Mouse (Mus musculus): ENCODE measurements at regions not wholly inside any gene's neighbourhood (a gene's known extent, or its start where the extent isn't known, plus 50 kb on each side); places are given as distances from the start of the nearest gene placed in this dataset.

GRCm38 (mm10) chr9:51487840-51488239 is 159.1 kb upstream of the 1810046K07Rik start:
- Histone ChIP-seq H3K27me3 (replicated peaks; ENCODE audit: control insufficient read depth, insufficient read depth, low read length) (no peaks in the 10 kb centered on the region), H3K4me2 (ENCODE audit: low read length) (no peak overlapping the region), H3K9ac (replicated peaks; ENCODE audit: low read depth, low read length) (no peak overlapping the region), H3K27ac (ENCODE audit: low read length) (no peak overlapping the region), H3K9me3 (ENCODE audit: control insufficient read depth, low read length) (no peaks in the 10 kb centered on the region), H3K4me1 (replicated peaks; ENCODE audit: control insufficient read depth, insufficient read depth, low read length) (no peaks in the 10 kb centered on the region), H3K4me3 (replicated peaks; ENCODE audit: low read length) (no peak overlapping the region), H3K36me3 (ENCODE audit: control insufficient read depth, insufficient read depth) (no peaks in the 10 kb centered on the region)
- 62% methylated on average over 3 of the region's 3 CpGs for WGBS
- no peak for ATAC-seq

- 73% methylated on average over 3 of the region's 3 CpGs for WGBS
- Histone ChIP-seq H3K9me3 (ENCODE audit: control insufficient read depth, low read length) (no peaks in the 10 kb centered on the region), H3K4me2 (ENCODE audit: low read length) (no peak overlapping the region), H3K27me3 (replicated peaks; ENCODE audit: control insufficient read depth, insufficient read depth, low read length) (no peaks in the 10 kb centered on the region), H3K27ac (ENCODE audit: low read length) (no peak overlapping the region), H3K36me3 (ENCODE audit: control insufficient read depth, insufficient read depth) (no peaks in the 10 kb centered on the region), H3K9ac (replicated peaks; ENCODE audit: low read depth, low read length) (no peak overlapping the region), H3K4me3 (replicated peaks; ENCODE audit: low read length) (no peak overlapping the region), H3K4me1 (replicated peaks; ENCODE audit: control insufficient read depth, insufficient read depth, low read length) (no peaks in the 10 kb centered on the region)
- peak; percentile 55 for ATAC-seq
Observed at GRCm38 (mm10) chr9:51507265-51507913, 178.7 kb upstream of the 1810046K07Rik start.

- no peak overlapping the region for H3K4me3 ChIP-seq (replicated peaks; ENCODE audit: low read length)
- 62% methylated on average over 2 of the region's 2 CpGs for WGBS
- H3K4me2 ChIP-seq (ENCODE audit: low read length) = no peak overlapping the region
- H3K27me3 ChIP-seq (replicated peaks; ENCODE audit: control insufficient read depth, insufficient read depth, low read length) = no peaks in the 10 kb centered on the region
- no peak overlapping the region for H3K9ac ChIP-seq (replicated peaks; ENCODE audit: low read depth, low read length)
- ATAC-seq = no peak
- no peak overlapping the region; the same call in 1 of the 2 replicates for H3K27ac ChIP-seq (ENCODE audit: low read length)
- H3K9me3 ChIP-seq (ENCODE audit: control insufficient read depth, low read length) = no peaks in the 10 kb centered on the region
- H3K36me3 ChIP-seq (ENCODE audit: control insufficient read depth, insufficient read depth) = no peaks in the 10 kb centered on the region
- no peaks in the 10 kb centered on the region for H3K4me1 ChIP-seq (replicated peaks; ENCODE audit: control insufficient read depth, insufficient read depth, low read length)
Observed at GRCm38 (mm10) chr9:51517643-51518042, 188.9 kb upstream of the 1810046K07Rik start.

GRCm38 (mm10) chr9:51518376-51518775 is 189.7 kb upstream of the 1810046K07Rik start:
- peak; percentile 38 for ATAC-seq
- H3K4me3 ChIP-seq (replicated peaks; ENCODE audit: low read length) = no peak overlapping the region
- H3K36me3 ChIP-seq (ENCODE audit: control insufficient read depth, insufficient read depth) = no peaks in the 10 kb centered on the region
- no peaks in the 10 kb centered on the region for H3K27me3 ChIP-seq (replicated peaks; ENCODE audit: control insufficient read depth, insufficient read depth, low read length)
- H3K9me3 ChIP-seq (ENCODE audit: control insufficient read depth, low read length) = no peaks in the 10 kb centered on the region
- no peaks in the 10 kb centered on the region for H3K4me1 ChIP-seq (replicated peaks; ENCODE audit: control insufficient read depth, insufficient read depth, low read length)
- H3K9ac ChIP-seq (replicated peaks; ENCODE audit: low read depth, low read length) = no peak overlapping the region
- WGBS = 64% methylated on average over 4 of the region's 4 CpGs
- no peak overlapping the region for H3K4me2 ChIP-seq (ENCODE audit: low read length)
- no peak overlapping the region for H3K27ac ChIP-seq (ENCODE audit: low read length)

- H3K27me3 ChIP-seq (replicated peaks; ENCODE audit: control insufficient read depth, insufficient read depth, low read length) = no peaks in the 10 kb centered on the region
Observed at GRCm38 (mm10) chr9:51523471-51523870, 194.8 kb upstream of the 1810046K07Rik start.

GRCm38 (mm10) chr9:51525906-51526305 is 197.2 kb upstream of the 1810046K07Rik start:
- H3K36me3 ChIP-seq (ENCODE audit: control insufficient read depth, insufficient read depth) = no peaks in the 10 kb centered on the region
- no peak overlapping the region for H3K27ac ChIP-seq (ENCODE audit: low read length)
- no peaks in the 10 kb centered on the region for H3K27me3 ChIP-seq (replicated peaks; ENCODE audit: control insufficient read depth, insufficient read depth, low read length)
- H3K9me3 ChIP-seq (ENCODE audit: control insufficient read depth, low read length) = no peaks in the 10 kb centered on the region
- H3K4me3 ChIP-seq (replicated peaks; ENCODE audit: low read length) = no peak overlapping the region
- H3K9ac ChIP-seq (replicated peaks; ENCODE audit: low read depth, low read length) = no peak overlapping the region
- no peaks in the 10 kb centered on the region for H3K4me1 ChIP-seq (replicated peaks; ENCODE audit: control insufficient read depth, insufficient read depth, low read length)
- no peak overlapping the region for H3K4me2 ChIP-seq (ENCODE audit: low read length)
- WGBS = 72% methylated on average over 4 of the region's 4 CpGs
- ATAC-seq = no peak

More at GRCm38 (mm10) chr9:51523471-51523870, 194.8 kb upstream of the 1810046K07Rik start:
- H3K27ac ChIP-seq (ENCODE audit: low read length) = no peak overlapping the region
- no peaks in the 10 kb centered on the region for H3K9me3 ChIP-seq (ENCODE audit: control insufficient read depth, low read length)
- H3K4me1 ChIP-seq (replicated peaks; ENCODE audit: control insufficient read depth, insufficient read depth, low read length) = no peaks in the 10 kb centered on the region
- no peak overlapping the region for H3K9ac ChIP-seq (replicated peaks; ENCODE audit: low read depth, low read length)
- no peak for ATAC-seq
- H3K36me3 ChIP-seq (ENCODE audit: control insufficient read depth, insufficient read depth) = no peaks in the 10 kb centered on the region
- no peak overlapping the region for H3K4me3 ChIP-seq (replicated peaks; ENCODE audit: low read length)
- no peak overlapping the region for H3K4me2 ChIP-seq (ENCODE audit: low read length)

GRCm38 (mm10) chr9:51538894-51539293 is 210.2 kb upstream of the 1810046K07Rik start:
- H3K9ac ChIP-seq (replicated peaks; ENCODE audit: low read depth, low read length) = no peak overlapping the region
- H3K4me3 ChIP-seq (replicated peaks; ENCODE audit: low read length) = no peak overlapping the region
- no peaks in the 10 kb centered on the region for H3K27me3 ChIP-seq (replicated peaks; ENCODE audit: control insufficient read depth, insufficient read depth, low read length)
- H3K4me1 ChIP-seq (replicated peaks; ENCODE audit: control insufficient read depth, insufficient read depth, low read length) = no peaks in the 10 kb centered on the region
- H3K4me2 ChIP-seq (ENCODE audit: low read length) = no peak overlapping the region
- no peaks in the 10 kb centered on the region for H3K9me3 ChIP-seq (ENCODE audit: control insufficient read depth, low read length)
- no peaks in the 10 kb centered on the region for H3K36me3 ChIP-seq (ENCODE audit: control insufficient read depth, insufficient read depth)
- no peak for ATAC-seq
- 78% methylated on average over 2 of the region's 2 CpGs for WGBS
- no peak overlapping the region for H3K27ac ChIP-seq (ENCODE audit: low read length)

- ATAC-seq = no peak
- no peaks in the 10 kb centered on the region for H3K9me3 ChIP-seq (ENCODE audit: control insufficient read depth, low read length)
- no peak overlapping the region for H3K4me2 ChIP-seq (ENCODE audit: low read length)
- H3K9ac ChIP-seq (replicated peaks; ENCODE audit: low read depth, low read length) = no peak overlapping the region
- H3K27ac ChIP-seq (ENCODE audit: low read length) = no peak overlapping the region
- no peaks in the 10 kb centered on the region for H3K4me1 ChIP-seq (replicated peaks; ENCODE audit: control insufficient read depth, insufficient read depth, low read length)
- H3K36me3 ChIP-seq (ENCODE audit: control insufficient read depth, insufficient read depth) = no peaks in the 10 kb centered on the region
- H3K4me3 ChIP-seq (replicated peaks; ENCODE audit: low read length) = no peak overlapping the region
- no peaks in the 10 kb centered on the region for H3K27me3 ChIP-seq (replicated peaks; ENCODE audit: control insufficient read depth, insufficient read depth, low read length)
- WGBS = 94% methylated on average over 3 of the region's 3 CpGs
Observed at GRCm38 (mm10) chr9:51541940-51542339, 213.2 kb upstream of the 1810046K07Rik start.

GRCm38 (mm10) chr9:51572040-51572439 is 193.1 kb upstream of the Arhgap20 start:
- H3K4me1 ChIP-seq (replicated peaks; ENCODE audit: control insufficient read depth, insufficient read depth, low read length) = no peaks in the 10 kb centered on the region
- no peaks in the 10 kb centered on the region for H3K9me3 ChIP-seq (ENCODE audit: control insufficient read depth, low read length)
- WGBS = 86% methylated on average over 5 of the region's 5 CpGs
- ATAC-seq = no peak
- H3K9ac ChIP-seq (replicated peaks; ENCODE audit: low read depth, low read length) = no peak overlapping the region
- H3K27ac ChIP-seq (ENCODE audit: low read length) = no peak overlapping the region
- H3K36me3 ChIP-seq (ENCODE audit: control insufficient read depth, insufficient read depth) = no peaks in the 10 kb centered on the region
- no peaks in the 10 kb centered on the region for H3K27me3 ChIP-seq (replicated peaks; ENCODE audit: control insufficient read depth, insufficient read depth, low read length)
- H3K4me2 ChIP-seq (ENCODE audit: low read length) = no peak overlapping the region
- no peak overlapping the region for H3K4me3 ChIP-seq (replicated peaks; ENCODE audit: low read length)

- Histone ChIP-seq H3K9me3 (ENCODE audit: control insufficient read depth, low read length) (no peaks in the 10 kb centered on the region), H3K27me3 (replicated peaks; ENCODE audit: control insufficient read depth, insufficient read depth, low read length) (no peaks in the 10 kb centered on the region), H3K9ac (replicated peaks; ENCODE audit: low read depth, low read length) (no peak overlapping the region), H3K27ac (ENCODE audit: low read length) (no peak overlapping the region), H3K4me2 (ENCODE audit: low read length) (no peak overlapping the region), H3K36me3 (ENCODE audit: control insufficient read depth, insufficient read depth) (no peaks in the 10 kb centered on the region), H3K4me3 (replicated peaks; ENCODE audit: low read length) (no peak overlapping the region), H3K4me1 (replicated peaks; ENCODE audit: control insufficient read depth, insufficient read depth, low read length) (no peaks in the 10 kb centered on the region)
- no peak for ATAC-seq
- 87% methylated on average over 3 of the region's 3 CpGs for WGBS
Observed at GRCm38 (mm10) chr9:51581601-51582000, 183.5 kb upstream of the Arhgap20 start.
